Mouse (Mus musculus): ENCODE results near the gene Mlph.

DNA sequence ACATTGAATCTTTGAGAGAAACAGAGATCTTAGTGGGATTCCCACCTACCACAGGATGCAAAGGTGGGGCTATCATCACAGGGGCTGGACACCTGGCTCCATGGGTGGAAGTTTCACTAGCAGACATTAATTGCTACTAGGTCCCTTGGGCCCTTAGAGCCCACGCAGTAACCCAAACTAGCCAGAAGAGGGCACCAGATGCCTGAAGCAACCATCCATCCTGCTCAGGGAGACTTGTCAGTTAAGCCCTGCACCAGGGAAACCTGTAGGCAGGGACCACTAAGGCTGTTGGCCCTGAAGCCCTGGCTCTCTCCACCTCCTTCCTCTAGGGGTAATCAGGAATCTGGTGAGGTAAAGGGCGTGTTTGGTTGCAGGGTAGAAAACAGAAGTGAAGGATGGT is 8.5 kb upstream of the Mlph start:
- TF ChIP-seq CTCF (IDR thresholded peaks at IDR 0.05; ENCODE audit: low read depth) (peak; percentile 81), EP300 (IDR thresholded peaks at IDR 0.05; ENCODE audit: low read depth) (no peak)
